Mouse (Mus musculus) cerebellum, postnatal 4 days (tissue): ENCODE results near the gene Ccdc117.
A peak's percentile ranks its signal among the peaks of the same experiment; 100 is the strongest.
"Not testable (repeated sequence)": the region's sequence is repeated elsewhere in the genome, so short reads cannot be mapped to it uniquely, and the experiment has no call there.

Experiments used
- DNase-seq, 2 experiments: peaks; one replicate each; pipeline ENCODE4 v3.0.0; 2022; ENCODE audit warnings: low spot score in 2 of 2, mixed read lengths in 1 of 2

Ccdc117 gene

GRCm38 (mm10) chr11:5541799-5542481 lies at the start of gene Ccdc117:
Ccdc117 (minus strand) TSS chr11:5542187.
- DNase-seq: peak; percentile 61 to 77

GRCm38 (mm10) chr11:5575046-5575445 lies 33.1 kb upstream of the Ccdc117 start:
- no peak for DNase-seq

GRCm38 (mm10) chr11:5573821-5574220 lies 31.8 kb upstream of the Ccdc117 start:
- no peak for DNase-seq

GRCm38 (mm10) chr11:5571856-5572255 lies 29.9 kb upstream of the Ccdc117 start:
- DNase-seq: no peak

- no peak for DNase-seq
Measured at GRCm38 (mm10) chr11:5569474-5569873, 27.5 kb upstream of the Ccdc117 start, which contains the start of gene Ankrd36. Ankrd36 (plus strand) TSS chr11:5569684.

- DNase-seq: no peak
Measured at GRCm38 (mm10) chr11:5568082-5568481, 26.1 kb upstream of the Ccdc117 start.

GRCm38 (mm10) chr11:5567654-5568053 lies 25.7 kb upstream of the Ccdc117 start:
- DNase-seq: no peak

- no peak for DNase-seq
Measured at GRCm38 (mm10) chr11:5566506-5566905, 24.5 kb upstream of the Ccdc117 start.

- DNase-seq: no peak
Measured at GRCm38 (mm10) chr11:5565596-5565995, 23.6 kb upstream of the Ccdc117 start.

GRCm38 (mm10) chr11:5563898-5564297 lies 21.9 kb upstream of the Ccdc117 start:
- no peak for DNase-seq

- DNase-seq: no peak
Measured at GRCm38 (mm10) chr11:5562625-5563268, 20.8 kb upstream of the Ccdc117 start.

- DNase-seq: no peak
Measured at GRCm38 (mm10) chr11:5560273-5560672, 18.3 kb upstream of the Ccdc117 start.

- DNase-seq: no peak
Measured at GRCm38 (mm10) chr11:5551931-5552330, 9.9 kb upstream of the Ccdc117 start.

GRCm38 (mm10) chr11:5551430-5551829 lies 9.4 kb upstream of the Ccdc117 start:
- no peak for DNase-seq

- DNase-seq: no peak
Measured at GRCm38 (mm10) chr11:5546693-5547092, 4.7 kb upstream of the Ccdc117 start.

- no peak for DNase-seq
Measured at GRCm38 (mm10) chr11:5545457-5545856, 3.5 kb upstream of the Ccdc117 start.

- DNase-seq: not testable (repeated sequence)
Measured at GRCm38 (mm10) chr11:5544709-5545108, 2.7 kb upstream of the Ccdc117 start.

GRCm38 (mm10) chr11:5543281-5543680 lies 1.3 kb upstream of the Ccdc117 start:
- no peak for DNase-seq

- DNase-seq: no peak
Measured at GRCm38 (mm10) chr11:5542482-5543185, 647 bp upstream of the Ccdc117 start.

GRCm38 (mm10) chr11:5541230-5541798 lies 673 bp downstream of the Ccdc117 start:
- no peak for DNase-seq

- DNase-seq: no peak
Measured at GRCm38 (mm10) chr11:5540331-5540730, 1.7 kb downstream of the Ccdc117 start.

- not testable (repeated sequence) for DNase-seq
Measured at GRCm38 (mm10) chr11:5537454-5537853, 4.5 kb downstream of the Ccdc117 start.
